Mouse (Mus musculus) gastrocnemius, adult 2 months (tissue): ENCODE measurements at regions not wholly inside any gene's neighbourhood (a gene's known extent, or its start where the extent isn't known, plus 50 kb on each side); places are given as distances from the start of the nearest gene placed in this dataset.

Experiments used
- DNase-seq: peaks from one replicate; pipeline ENCODE4 v3.0.0; 2022
- H3K27ac ChIP-seq: fragments of 200-600 bp; 2 replicates; pipeline ENCODE4 v1.8.1; 2022; ENCODE audit warnings: mild to moderate bottlenecking
- H3K4me3 ChIP-seq: fragments of 200-600 bp; 2 replicates; pipeline ENCODE4 v1.8.1; 2022; ENCODE audit warnings: mild to moderate bottlenecking, moderate library complexity
- CTCF ChIP-seq: fragments of 200-600 bp; IDR thresholded peaks from 2 replicates; pipeline ENCODE4 v1.8.1; 2022; ENCODE audit warnings: antibody characterized with exemption, mild to moderate bottlenecking, moderate library complexity
- intact Hi-C: fragments of 180-260 bp; cut with DNase I; formaldehyde crosslinking; loops from one replicate; pipeline ENCODE4 v1.15.1; 2025

DNA sequence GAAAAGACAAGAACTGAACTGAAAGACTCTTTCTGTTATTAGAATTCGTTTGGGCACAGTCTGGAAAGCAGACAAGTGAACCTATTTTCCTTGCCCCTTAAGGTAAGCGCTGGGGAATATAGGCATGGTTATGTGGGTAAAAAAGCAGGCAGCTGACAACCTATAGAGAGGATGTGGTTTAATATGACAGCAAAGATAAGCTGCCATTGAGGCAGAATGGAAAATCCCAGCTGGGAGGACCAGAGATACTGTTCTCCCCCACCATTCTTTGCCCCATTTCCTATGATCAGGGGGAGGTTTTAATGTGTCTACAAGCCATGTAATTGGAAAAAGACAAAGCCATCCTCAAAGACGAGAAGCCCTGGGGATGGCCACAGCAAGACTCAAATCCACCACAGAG, 984.9 kb upstream of the Gm7489 start:
- H3K4me3 ChIP-seq, result no peak overlapping the region
- H3K27ac ChIP-seq, result no peak overlapping the region
- no peak for DNase-seq
- intact Hi-C loops, result no loop called here
- TF ChIP-seq CTCF, result no peak

DNA sequence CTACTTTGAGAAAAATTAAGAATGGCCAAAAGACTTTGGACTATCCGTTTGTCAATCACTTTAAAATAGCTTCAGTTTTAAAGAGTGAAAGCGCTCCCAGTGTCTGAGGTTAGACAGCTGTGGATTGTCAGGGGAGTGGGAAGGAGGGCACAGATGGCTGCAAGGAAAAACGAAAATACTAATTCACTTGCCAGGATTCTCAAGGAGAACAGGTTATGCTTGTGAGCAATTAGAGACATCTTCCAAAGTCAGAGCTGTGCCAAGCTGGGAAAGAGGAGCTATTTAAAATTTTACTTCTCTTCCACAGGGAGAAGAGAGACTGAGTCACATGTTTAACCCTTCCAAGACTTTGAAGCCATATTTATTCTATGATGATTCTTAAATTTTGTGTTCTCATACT, 979.5 kb upstream of the Gm7489 start:
- no peak overlapping the region for H3K4me3 ChIP-seq
- H3K27ac ChIP-seq, result no peak overlapping the region
- TF ChIP-seq CTCF, result no peak
- intact Hi-C loops, result no loop called here
- DNase-seq, result no peak

DNA sequence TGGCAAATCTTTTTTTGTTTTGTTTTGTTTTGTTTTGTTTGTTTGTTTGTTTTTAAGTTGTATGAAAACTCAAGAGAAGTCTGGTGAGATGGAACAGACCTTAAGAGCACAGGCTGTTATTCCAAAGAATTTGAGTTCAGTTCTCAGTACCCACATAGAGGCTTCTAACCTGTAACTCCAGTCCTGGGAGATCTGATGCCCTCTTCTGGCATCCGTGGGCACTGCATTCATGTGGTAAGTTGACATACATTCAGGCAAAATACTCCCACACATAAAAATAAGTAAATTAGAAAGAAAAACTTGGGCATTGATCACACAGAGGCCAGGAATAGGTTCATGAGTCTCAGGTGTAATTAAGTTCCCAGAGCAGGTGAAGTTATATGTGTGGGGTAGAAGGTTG, 977.5 kb upstream of the Gm7489 start:
- no peak for TF ChIP-seq CTCF
- Histone ChIP-seq H3K4me3 (no peak overlapping the region), H3K27ac (no peak overlapping the region)
- intact Hi-C loops, result no loop called here
- no peak for DNase-seq

DNA sequence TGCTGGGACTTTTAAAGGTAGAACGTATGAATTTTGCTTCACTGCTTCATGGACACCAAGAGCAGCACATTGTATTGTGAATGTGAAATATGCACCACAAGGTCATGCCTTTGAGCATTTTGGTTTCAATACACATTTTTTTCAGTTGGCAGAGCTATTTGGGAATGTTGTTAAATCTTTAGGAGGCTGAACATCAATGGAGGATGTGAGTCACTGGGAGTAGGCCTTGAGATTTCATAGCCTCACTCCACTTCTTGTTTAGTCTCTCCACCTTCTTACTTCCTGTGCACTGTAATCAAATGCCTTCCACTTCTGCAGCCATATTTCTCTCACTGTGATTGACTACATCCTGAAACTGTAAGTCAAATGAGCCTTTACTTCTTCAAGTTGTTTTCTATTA, 962.4 kb upstream of the Gm7489 start:
- intact Hi-C loops, result no loop called here
- no peak overlapping the region for H3K4me3 ChIP-seq
- no peak for TF ChIP-seq CTCF
- H3K27ac ChIP-seq, result no peak overlapping the region
- DNase-seq, result no peak

DNA sequence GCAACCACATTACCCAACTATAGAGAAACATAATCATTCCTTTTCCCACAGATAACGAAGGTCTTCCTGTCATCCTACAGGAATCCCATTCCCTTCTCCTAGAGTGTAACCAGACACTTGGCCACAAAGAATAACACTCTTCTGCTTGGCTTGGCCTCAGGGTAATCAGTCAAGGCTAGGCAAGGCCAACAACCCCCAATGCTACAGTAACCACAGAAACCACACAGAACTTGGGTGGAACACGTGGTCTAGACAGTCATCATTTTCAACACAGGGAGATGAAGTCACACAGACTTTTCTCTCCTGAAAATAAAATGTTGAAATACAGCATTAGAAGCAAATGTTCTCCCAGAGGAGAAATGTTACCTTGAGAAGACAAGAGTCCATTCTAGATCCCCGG, 956.3 kb upstream of the Gm7489 start:
- no peak for DNase-seq
- H3K27ac ChIP-seq, result no peak overlapping the region
- no peak overlapping the region for H3K4me3 ChIP-seq
- TF ChIP-seq CTCF, result no peak
- intact Hi-C loops, result no loop called here

DNA sequence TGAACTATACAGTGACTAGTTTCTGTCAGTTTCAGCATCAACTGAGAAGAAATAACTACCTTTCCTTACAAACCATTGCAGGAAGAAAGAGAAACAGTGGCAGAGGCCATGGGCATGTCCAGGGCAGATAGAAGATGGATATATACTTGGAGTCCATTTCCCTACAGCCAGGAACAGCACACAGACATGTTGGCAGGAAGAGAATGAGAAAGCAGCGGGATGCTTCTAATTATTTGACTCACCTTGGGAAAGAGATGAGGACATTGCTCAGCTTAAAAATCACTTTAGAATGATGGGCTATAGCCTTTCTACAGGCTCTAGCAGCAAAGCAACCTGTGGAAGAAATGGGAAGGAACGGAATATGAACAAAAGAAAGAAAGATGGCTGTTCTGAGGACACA, 947.6 kb upstream of the Gm7489 start:
- no peak for TF ChIP-seq CTCF
- no peak for DNase-seq
- Histone ChIP-seq H3K27ac (no peak overlapping the region), H3K4me3 (no peak overlapping the region)
- intact Hi-C loops, result no loop called here

DNA sequence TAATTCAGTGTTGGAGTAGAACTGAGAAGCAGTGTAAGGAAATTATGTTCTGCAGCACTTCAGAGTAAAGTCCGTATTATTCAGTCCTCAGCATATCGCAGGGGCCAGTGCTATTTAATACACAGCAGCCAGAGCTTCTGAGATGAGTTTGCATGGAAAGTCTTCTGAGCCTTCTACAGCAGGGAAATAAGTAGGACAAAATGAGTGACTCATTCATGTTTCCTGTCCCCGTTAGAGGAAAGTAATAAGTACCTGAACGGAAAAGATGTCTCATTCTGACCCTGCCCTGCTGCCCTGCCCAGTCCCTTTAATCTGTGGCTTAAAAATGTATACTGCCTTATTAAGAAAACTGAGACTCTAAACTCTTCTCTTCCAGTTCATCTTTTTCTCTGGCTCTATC, 940.1 kb upstream of the Gm7489 start:
- no peak for DNase-seq
- Histone ChIP-seq H3K27ac (no peak overlapping the region), H3K4me3 (no peak overlapping the region)
- no peak for TF ChIP-seq CTCF
- intact Hi-C loops, result no loop called here

DNA sequence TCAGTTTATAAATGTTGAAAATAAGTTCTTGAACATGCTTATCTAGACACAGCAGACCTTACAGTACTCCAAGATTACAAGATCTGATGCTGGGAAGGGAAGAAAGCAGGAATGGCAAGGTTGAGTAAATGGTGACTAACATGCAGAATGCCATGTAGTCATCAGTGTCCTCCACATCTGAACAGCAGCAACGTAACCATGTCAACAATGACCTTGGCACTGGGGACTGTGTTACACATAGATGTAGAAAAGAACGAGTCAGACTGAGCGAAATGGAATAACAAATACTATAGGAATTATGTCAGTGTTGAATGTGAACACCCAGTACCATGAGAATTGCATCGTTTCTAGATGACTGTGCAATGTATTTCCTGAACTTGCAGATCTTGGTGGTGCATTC, 936.5 kb upstream of the Gm7489 start:
- DNase-seq, result no peak
- intact Hi-C loops, result no loop called here
- Histone ChIP-seq H3K27ac (no peak overlapping the region), H3K4me3 (no peak overlapping the region)
- no peak for TF ChIP-seq CTCF

DNA sequence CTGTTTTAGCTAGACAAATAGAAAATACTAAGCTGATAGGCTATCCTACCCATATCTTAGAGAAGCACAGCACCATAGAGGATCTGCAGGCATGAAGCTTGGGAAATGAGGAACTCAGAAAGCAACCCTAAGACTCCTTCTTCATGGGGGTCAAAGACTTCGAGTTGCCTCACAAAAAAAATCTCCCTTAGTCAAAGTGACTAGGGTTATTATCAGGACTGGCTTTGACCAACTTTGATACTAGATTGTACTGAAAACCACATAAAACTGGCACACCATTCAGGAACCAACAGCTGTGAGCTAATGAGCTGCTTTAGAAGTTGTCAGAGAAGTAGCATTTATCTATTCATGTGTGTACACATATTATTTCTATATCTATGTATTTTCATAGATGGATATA, 931.2 kb upstream of the Gm7489 start:
- intact Hi-C loops, result no loop called here
- no peak for DNase-seq
- TF ChIP-seq CTCF, result no peak
- no peak overlapping the region for H3K27ac ChIP-seq
- no peak overlapping the region for H3K4me3 ChIP-seq

DNA sequence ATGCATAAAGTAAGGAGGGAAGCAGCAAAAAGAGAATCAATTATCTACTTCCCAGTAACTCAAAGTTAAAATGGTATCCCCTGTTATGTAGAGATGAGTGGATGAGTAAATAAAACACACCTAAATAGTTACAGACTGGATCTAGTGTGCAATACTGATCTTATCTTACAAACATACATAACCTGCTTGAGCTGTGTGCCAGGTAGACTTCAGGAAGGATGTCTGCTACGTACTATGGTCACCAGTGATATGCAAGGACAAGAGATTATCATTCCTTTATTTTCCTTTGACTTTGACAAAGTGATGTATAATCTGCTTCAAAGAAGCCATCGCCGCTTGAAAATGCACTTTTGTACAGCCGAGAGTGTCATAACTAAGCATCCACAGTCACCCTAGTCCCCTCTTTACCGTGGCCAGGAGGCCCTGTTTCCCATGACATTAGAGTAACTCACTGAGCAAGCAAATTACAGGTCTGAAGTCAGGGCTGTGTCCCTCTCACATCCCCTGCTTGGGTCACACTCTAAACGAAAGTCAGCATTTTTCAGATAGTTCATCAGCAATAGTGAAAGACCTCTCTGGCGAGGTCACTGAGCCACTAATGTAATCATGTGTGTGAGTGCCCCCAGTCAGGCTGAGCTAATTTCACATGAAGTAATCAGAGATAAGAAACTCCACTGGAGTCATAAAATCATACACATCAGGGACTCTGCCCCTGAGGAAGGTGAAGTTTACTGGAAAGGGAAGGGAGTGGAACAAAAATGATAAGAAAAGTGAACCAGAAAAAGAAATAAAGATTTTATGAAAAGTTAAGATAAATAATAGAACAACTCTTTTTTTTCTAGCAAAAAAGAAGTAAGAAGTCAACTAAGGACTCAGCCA, 929.8 kb upstream of the Gm7489 start:
- 0 out of 2 replicates have a peak overlapping the region, but pooled peaks have one; percentile 1 for H3K27ac ChIP-seq
- DNase-seq, result peak; percentile 16
- intact Hi-C loops, result no loop called here
- H3K4me3 ChIP-seq, result no peak overlapping the region
- no peak for TF ChIP-seq CTCF

DNA sequence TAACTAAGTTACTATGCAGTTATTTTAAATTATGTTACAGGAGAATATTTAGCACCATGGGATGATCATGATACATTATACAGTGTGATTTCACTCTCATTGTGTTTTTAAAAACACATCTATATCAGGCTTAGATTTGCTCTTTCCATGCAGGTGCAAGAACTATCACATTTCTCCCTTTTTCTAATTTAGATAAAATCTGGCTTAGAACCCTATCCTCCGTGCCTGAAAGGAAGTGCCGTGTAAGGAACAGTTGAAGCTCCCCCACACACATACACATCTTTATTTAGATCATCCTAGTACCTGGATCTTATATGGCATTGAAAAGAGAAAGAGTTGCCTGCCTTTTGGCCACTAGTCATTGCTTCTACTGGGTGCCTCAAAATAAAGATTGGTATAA, 925.0 kb upstream of the Gm7489 start:
- no peak overlapping the region for H3K27ac ChIP-seq
- DNase-seq, result no peak
- no peak for TF ChIP-seq CTCF
- no peak overlapping the region for H3K4me3 ChIP-seq
- intact Hi-C loops, result no loop called here

DNA sequence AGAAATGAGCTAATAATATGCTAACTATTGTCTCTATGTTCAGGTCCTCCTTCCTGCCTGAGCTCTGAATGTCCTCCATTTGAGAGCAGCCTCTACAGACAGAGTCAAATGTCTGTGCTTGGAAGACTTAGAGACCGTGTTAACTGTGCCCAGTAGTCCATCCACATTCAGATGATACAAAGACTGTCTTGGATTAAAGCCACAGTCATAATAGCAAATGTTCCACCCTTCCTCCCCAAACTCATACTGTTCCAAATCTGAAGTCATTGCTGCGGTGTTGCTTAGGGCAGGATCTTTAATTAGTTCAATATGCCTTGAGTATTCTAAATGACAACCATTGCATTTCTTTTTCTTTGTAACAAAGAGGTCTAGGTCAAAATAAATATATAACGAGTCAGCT, 923.2 kb upstream of the Gm7489 start:
- intact Hi-C loops, result no loop called here
- no peak for DNase-seq
- H3K4me3 ChIP-seq, result no peak overlapping the region
- no peak for TF ChIP-seq CTCF
- no peak overlapping the region for H3K27ac ChIP-seq

DNA sequence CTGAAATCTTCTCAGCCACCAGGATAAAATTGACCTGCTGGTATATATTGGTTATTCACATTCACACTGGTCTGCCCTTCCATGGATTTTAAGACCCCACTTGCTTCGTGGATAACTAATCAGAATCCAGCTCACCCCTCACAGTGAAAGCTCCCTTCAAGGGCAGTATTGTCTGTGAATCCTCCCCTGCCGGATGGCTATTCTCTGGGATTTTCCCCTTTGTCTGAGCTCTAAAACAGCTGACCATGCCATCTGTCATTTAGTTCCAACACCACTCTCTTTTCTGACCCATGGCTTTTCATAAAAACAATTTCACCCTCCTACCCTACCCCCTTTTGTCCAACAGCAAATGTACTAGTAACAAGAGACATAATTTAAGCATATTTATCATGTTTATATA, 920.8 kb upstream of the Gm7489 start:
- TF ChIP-seq CTCF, result no peak
- intact Hi-C loops, result no loop called here

DNA sequence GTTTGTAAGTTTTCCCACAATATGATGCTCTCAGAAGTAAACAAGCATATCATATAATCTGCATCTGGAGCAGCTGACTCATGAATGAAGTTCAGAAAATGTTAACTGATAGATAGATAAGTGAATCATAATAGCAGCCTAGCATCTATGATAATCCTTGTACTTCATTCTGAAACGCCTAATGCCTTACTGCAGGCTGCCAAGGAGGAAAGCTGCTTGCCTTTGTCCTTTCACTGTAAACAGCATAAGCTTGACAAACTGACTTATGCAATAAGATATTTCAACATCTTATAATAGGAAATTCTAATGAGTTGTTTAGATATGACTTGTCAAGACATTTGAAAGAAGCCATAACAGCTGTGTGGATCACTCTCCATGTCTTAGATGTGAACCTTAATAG, 920.3 kb upstream of the Gm7489 start:
- no peak for TF ChIP-seq CTCF
- DNase-seq, result no peak

More for the DNA sequence above, 920.8 kb upstream of the Gm7489 start:
- Histone ChIP-seq H3K4me3 (no peak overlapping the region), H3K27ac (no peak overlapping the region)
- DNase-seq, result no peak

More for the DNA sequence above, 920.3 kb upstream of the Gm7489 start:
- no peak overlapping the region for H3K4me3 ChIP-seq
- intact Hi-C loops, result no loop called here
- no peak overlapping the region for H3K27ac ChIP-seq
